Mouse (Mus musculus) frontal cortex, postnatal 10 days (tissue): ENCODE data around the gene Zc3h4.

Source experiments
- DNase-seq, 2 experiments: peaks; one replicate each; pipeline ENCODE4 v3.0.0; 2022; ENCODE audit warnings: low spot score in 2 of 2, mixed read lengths in 1 of 2

Zc3h4 gene

GRCm38 (mm10) chr7:16475764-16476599 is 75.3 kb downstream of the Zc3h4 start:
- no peak for DNase-seq

- no peak for DNase-seq
These were observed 75.9 kb downstream of the Zc3h4 start for GRCm38 (mm10) chr7:16476600-16476989.

GRCm38 (mm10) chr7:16477628-16478027 is 76.9 kb downstream of the Zc3h4 start, which contains the start of gene Npas1:
Gene Npas1 (minus strand): TSS chr7:16477728.
- DNase-seq = no peak
